Mouse (Mus musculus): Measurements from ENCODE around the gene Myocd.

Myocd gene

GRCm38 (mm10) chr11:65142838-65143417 is 126.9 kb downstream of the Myocd start:
- no peak for DNase-seq (ENCODE audit: low read depth, low spot score)

- DNase-seq (ENCODE audit: low read depth, low spot score) = no peak
Observed at GRCm38 (mm10) chr11:65139030-65139429, 130.8 kb downstream of the Myocd start.

GRCm38 (mm10) chr11:65137145-65137652 is 132.6 kb downstream of the Myocd start:
- DNase-seq (ENCODE audit: low read depth, low spot score) = no peak

- DNase-seq (ENCODE audit: low read depth, low spot score) = no peak
Observed at GRCm38 (mm10) chr11:65135251-65135739, 134.5 kb downstream of the Myocd start.

GRCm38 (mm10) chr11:65133661-65134060 is 136.1 kb downstream of the Myocd start:
- DNase-seq (ENCODE audit: low read depth, low spot score) = no peak

GRCm38 (mm10) chr11:65129110-65129509 is 140.7 kb downstream of the Myocd start:
- DNase-seq (ENCODE audit: low read depth, low spot score) = no peak

GRCm38 (mm10) chr11:65128666-65129065 is 141.1 kb downstream of the Myocd start:
- DNase-seq (ENCODE audit: low read depth, low spot score) = no peak

GRCm38 (mm10) chr11:65126566-65126965 is 143.2 kb downstream of the Myocd start:
- DNase-seq (ENCODE audit: low read depth, low spot score) = no peak

Measured in mesoderm, embryonic 11.5 days (tissue).